Mouse (Mus musculus): ENCODE measurements at regions not wholly inside any gene's neighbourhood (a gene's known extent, or its start where the extent isn't known, plus 50 kb on each side); places are given as distances from the start of the nearest gene placed in this dataset.

- ATAC-seq (ENCODE audit: low TSS enrichment) = no peak
Observed at GRCm38 (mm10) chr16:68017672-68018071, 397.0 kb upstream of the Cadm2 start.

DNA sequence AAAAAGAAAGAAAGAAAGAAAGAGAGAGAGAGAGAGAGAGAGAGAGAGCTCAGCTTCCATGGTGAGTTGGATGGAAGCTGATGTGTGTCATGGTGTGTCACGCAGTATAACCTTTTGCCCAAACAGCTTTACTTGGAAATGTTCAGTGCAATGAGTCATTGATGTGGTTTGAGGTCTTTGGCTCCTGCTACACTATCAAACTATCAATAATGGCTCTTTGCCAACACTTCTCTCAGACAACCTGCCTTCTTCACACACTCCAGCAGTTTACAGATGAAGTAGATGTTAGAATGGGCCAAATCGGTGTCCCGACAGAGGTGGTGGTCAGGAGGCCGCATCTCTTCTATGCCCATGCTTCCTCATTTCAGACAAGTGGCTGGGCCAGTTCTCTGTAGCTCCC lies 369.0 kb upstream of the Cadm2 start:
- ATAC-seq (ENCODE audit: low TSS enrichment) = no peak

DNA sequence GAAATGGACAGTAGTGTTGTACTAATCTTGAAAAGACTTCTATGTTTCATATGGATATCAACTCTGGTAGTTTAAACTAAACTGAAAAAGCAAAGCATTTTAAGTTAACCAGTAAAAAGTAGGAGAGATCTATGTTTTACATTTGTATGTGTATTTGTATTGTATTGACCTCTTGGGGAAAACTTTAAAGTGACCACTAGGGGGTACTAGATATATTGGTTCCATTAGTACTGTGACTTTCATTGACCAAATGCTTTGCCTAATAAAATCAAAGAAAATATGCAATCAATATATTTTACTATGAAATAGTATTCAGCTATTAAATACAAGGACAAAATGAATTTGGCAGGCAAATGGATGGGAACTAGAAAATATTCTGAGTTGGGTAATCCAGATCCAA lies 355.9 kb upstream of the Cadm2 start:
- no peak for ATAC-seq (ENCODE audit: low TSS enrichment)

DNA sequence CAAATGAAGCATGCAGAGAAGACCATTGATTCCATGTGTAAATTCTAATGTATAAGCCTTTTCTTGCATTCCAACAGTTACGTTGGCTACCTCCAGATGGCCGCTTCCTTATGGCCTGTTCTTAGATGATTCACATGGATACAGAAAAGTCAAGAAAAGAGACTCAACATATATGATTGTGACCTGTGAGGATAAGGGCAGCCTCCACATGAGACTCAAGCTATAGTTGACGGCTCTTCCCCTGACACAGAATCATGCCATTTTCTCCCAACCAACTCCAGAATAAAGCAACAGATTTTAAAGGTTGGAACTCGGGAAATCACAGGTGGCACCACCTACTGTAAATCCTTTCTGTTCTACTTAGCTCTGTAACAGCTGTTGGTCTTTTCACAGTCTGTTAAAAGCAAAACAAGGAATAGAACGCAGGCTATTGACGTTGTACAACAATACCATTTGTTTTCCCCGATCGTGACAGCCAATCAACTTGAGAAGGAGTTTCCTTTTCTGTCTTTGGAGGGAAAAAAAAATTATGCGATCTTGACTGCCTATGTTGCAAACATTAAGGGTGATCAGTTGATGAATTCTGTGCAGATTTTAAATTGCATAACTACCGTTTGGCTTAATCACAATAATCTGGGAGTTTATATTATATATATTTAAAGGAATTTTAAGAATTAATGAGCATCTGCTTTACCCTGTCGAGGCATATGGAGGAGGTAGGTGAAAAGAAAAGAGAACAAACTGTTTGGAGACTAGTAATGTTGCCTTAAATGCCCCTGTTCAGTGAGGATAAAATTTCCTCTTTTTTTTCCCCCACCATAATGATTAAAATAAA lies 347.8 kb upstream of the Cadm2 start:
- ATAC-seq (ENCODE audit: low TSS enrichment) = peak; percentile 86

DNA sequence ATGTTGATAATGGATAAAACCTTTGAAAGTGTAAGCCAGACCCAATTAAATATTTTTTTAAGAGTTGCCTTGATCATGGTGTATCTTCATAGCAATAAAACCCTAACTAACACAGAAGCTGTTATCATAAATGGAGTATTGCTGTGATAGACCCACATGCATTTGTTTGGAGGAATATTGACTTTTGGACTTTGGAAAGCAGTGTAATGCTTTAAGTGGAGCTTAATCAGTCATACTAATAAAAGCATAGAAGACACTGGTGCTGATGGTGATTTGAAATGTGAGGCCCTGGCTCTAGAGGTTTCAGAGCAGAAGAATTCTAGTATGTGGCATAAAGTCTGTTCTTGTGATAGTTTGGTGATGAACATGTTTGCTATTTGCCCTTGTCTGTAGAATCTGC lies 328.4 kb upstream of the Cadm2 start:
- ATAC-seq (ENCODE audit: low TSS enrichment) = no peak

DNA sequence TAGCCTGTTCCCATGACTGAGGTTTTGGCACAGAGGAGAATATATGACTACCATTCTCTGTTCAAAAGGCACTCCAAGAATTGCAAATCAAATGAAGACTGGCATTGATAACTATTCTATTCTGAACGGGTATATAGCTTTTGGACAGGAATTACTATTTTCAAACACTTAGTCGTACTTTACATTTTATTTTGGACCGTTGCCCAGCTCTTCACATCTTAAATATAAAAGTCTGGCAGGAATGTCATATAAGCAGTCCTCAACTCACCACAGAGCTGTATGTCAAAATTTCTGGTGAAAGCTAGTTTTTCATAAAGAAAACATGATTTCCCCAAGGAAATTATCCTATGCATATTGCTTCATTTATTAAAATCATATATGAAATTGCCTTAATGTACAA lies 323.7 kb upstream of the Cadm2 start:
- ATAC-seq (ENCODE audit: low TSS enrichment) = no peak

- ATAC-seq (ENCODE audit: low TSS enrichment) = no peak
Observed at GRCm38 (mm10) chr16:67919175-67919574, 298.5 kb upstream of the Cadm2 start.

GRCm38 (mm10) chr16:67871304-67872022 lies 250.8 kb upstream of the Cadm2 start:
- ATAC-seq (ENCODE audit: low TSS enrichment) = peak; percentile 47; the same call in 1 of the 2 replicates

DNA sequence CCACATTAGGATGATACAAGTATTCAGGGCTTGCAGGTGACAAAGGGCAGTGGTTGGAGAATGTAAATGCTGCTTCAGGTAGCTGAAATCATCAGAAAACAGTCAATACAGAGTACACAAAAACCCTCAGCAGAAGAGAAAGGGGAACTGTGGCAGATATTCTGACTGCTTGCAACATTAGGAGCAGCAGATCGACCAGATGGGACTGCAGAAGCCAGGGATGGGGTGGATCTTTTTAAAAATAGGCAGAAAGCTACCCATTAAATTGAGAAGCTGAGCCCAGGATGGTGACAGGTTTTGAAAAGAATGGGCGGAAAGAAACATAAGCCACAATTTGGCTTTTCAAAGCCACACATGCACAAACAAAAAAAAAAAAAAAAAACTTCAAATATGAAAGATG lies 229.5 kb upstream of the Cadm2 start:
- ATAC-seq (ENCODE audit: low TSS enrichment) = no peak

- ATAC-seq (ENCODE audit: low TSS enrichment) = no peak
Observed at GRCm38 (mm10) chr16:67844481-67844880, 223.8 kb upstream of the Cadm2 start.

- ATAC-seq (ENCODE audit: low TSS enrichment) = no peak
Observed at GRCm38 (mm10) chr16:67797236-67797635, 176.5 kb upstream of the Cadm2 start.

DNA sequence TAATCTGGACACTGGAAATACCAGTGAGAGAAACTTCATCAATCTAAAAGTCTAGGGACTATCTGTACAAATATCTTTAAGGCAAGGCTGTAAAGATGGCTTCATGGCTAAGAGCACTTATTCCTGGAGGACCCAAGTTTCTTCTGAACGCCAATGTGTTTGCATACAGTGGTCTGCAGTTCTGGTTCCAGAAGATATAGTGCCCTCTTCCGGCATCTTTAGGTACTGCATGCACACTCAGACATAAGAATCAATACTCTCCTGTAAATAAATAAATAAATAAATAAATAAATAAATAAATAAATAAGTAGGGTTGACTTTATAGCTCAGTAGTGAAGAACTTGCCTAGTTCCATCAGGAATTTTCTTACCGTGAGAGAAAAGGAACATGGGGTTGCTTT lies 155.4 kb upstream of the Cadm2 start:
- ATAC-seq (ENCODE audit: low TSS enrichment) = no peak

DNA sequence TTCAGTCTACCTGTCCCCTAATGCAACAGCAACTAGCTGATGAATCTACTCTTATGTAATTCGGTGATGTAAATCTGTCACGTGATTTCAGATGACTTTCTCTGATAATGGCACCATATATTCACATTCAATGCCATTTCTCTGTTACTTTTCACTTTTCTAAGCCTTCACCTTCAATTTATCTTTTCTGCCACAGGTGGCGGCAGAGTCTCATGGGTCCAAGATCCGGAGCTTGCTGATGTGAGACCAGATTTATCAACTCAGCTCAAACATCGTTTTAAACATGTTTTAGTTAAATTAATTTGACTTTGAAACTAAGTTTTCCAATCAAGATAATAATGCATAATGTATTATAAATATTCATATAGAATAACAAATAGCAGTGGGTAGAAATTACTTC lies 148.4 kb upstream of the Cadm2 start:
- ATAC-seq (ENCODE audit: low TSS enrichment) = no peak; the same call in 1 of the 2 replicates

DNA sequence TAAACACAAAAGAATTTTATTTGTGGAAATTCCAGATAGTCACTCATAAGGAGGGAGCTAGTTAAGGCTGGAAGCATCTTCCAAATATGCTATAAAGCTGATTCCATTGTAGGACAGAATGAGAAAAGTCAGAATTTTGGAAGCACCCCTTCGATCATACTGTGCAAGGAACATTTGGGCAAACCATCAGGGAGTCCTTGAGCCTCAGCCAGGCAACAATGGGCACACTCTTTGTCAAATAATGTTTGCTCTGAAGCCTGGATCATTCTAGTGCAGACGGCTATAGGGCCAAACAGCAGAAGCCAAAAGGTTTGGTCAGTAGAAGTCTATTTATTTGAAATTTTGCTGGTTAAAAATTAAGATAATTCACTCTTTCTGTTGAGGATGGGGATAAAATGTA lies 114.7 kb upstream of the Cadm2 start:
- no peak for ATAC-seq (ENCODE audit: low TSS enrichment)

DNA sequence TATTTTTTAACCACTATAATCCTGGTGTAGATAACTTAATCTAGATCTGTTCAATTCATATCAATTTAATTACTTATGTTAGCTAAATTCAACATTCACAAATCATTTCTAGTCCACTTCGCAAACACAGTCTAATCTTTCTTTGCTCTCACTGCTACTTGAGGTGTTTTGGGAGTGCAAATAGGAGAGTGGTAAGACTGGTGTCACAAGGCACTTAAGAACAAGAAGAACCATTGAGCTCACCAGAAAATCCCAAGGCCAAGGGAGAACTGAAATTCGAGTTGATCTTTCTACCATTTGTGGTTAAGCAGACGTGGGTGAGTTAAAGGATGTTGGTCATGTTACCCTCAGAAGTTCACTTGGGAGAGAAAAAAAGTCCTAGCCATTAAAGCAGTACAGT lies 77.9 kb upstream of the Cadm2 start:
- no peak for ATAC-seq (ENCODE audit: low TSS enrichment)
